Mouse (Mus musculus) retina, postnatal 1 day (tissue): ENCODE measurements around the gene Usp48.

ENCODE experiments used
- DNase-seq: peaks from one replicate; pipeline ENCODE4 v3.0.0-alpha.2; 2012

The Usp48 gene

DNA sequence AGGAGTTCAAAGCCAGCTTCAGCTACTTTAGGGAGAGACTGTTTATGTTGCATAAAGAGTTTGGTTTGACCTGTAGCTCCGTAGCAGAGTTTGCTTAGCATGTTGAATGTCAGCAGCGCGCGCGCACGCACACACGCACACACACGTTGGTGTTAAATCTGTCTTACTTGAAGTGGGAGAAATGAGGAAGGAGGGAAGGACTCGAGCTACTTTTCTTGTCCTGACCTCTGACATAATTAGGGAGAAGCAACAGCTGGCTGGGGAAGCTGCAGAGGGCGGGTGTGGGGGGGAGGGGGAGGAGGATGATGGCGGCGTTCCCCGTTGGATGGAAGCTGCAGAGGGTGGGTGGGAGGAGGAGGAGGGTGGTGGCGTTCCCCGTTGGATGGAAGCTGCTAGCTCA is 16.7 kb downstream of the Usp48 start:
- DNase-seq = no peak

DNA sequence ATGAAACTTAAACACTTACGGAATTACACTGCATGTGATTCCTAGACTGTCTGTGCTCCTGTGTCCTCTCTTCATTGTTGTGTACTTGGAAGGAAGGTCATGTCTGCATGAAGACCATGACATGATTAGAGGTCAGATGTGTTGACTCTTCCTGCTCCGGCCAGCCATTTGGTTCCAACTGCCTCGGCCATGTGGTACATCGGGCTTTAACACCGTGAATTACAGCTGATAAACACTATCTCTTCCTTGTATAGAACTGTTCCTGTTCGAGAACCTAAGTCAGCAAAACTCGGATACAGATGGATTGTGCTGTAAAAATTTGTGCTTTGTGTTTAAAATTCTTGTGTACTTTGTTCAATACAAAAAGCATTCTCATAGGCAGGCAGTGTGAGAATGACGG is 29.3 kb downstream of the Usp48 start:
- no peak for DNase-seq

DNA sequence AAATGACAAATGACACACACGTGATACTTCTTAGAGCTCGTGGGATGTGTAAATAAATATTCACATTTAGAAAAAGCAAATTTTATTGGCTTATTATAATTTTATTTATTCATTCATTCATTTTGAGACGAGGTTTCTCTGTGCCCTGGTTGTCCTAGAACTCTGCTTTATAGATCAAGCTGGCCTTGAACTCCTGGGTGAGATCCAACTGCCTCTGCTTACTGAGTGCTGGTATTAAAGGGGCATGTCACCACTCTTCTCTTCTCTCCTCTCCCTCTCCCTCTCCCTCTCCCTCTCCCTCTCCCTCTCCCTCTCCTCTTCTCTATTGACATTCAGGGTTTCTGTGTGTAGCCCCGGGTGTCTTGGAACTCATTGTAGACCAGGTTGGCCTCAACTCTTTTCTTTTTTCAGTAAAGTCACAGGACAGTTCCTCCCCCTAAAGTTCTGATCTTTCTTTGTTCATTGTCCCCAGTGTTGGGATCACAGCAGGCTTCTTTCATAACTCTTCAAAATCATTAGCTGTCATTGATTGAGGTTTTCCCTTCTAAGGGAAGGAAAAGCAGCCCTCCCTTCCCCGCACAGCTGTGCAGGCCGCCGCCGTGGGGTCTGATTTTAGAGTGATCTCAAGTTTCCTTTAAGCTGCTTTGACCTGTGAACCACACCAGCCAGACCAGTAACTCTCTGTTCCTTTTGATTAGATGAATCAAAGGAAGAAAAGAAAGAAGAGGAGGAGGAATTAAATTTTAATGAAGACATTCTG is 34.1 kb downstream of the Usp48 start:
- no peak for DNase-seq

DNA sequence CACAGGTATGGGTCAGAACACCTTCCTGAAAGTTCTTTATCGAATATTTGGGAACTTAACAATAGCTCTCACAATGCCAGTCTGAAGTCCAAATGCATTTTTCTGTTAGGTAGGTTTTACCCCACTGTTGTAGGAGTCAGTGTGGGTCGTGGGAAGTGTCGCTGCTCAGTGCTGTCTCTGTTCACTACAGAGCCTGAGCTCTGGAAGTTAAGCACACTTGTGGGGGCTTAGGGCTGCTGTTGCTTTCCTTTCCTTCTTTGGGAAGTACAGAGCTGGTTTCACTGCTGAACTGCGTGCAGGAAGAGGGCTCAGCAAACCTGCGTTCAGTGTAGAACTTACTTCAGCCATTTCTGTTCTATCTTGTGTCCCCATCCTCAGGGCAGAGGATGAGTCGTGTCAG is 34.8 kb downstream of the Usp48 start:
- DNase-seq = no peak

DNA sequence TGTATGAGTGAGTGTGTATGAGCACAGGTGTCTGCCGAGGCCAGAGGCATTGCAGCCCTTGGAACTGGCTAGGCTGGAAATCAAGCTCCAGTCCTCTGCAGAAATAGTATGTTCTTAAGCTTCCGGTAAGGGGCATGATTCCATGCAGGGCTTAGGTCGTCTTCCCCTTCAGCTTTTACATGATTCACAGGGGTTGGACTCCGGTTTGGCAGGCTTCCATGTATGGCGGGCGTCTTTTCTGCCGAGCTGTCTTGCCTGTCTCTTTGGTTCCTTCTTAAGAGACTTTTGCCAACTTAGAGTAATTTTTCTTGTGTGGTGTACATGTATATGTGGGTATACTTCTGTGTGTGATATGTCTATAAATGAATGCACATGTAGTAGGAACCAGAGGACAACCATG is 35.8 kb downstream of the Usp48 start:
- no peak for DNase-seq

DNA sequence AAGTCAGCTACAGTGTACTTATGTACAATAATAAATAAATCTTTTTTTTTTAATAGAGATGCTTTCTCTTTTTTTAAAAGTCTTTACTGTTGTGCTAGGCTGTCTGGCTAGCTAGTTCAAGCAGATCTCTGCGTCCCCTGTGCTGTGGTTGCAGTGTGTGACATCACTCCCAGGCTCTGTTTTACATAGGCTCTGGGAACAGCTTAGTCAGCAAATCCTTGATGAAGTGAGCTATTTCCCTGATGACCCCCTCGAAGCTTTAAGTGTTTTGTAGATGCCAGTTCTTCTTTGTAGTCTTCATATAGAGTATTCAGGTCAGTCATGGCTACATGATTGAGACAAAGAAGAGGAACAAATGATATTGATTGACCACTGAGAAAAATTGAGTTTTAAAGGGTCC is 36.6 kb downstream of the Usp48 start:
- no peak for DNase-seq

DNA sequence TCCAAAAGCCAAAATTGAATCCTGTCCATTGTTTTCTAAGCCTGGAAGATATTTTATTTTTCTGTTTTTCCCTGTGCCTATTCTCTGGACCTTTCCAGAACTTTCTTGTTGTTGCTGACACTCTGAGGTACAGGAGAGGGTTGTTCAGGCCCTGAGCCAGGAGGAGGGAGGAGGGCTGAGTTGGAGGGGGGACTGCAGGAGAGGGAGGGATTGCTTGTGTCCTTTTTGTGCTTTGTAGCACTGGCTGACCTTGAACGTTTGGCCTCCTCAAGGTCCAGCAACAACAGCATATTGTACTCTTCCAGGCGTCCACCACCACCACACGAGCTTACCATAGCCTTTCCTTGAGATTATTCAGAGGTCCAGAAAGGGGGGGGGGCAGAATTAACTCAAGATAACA is 38.0 kb downstream of the Usp48 start:
- DNase-seq = no peak

DNA sequence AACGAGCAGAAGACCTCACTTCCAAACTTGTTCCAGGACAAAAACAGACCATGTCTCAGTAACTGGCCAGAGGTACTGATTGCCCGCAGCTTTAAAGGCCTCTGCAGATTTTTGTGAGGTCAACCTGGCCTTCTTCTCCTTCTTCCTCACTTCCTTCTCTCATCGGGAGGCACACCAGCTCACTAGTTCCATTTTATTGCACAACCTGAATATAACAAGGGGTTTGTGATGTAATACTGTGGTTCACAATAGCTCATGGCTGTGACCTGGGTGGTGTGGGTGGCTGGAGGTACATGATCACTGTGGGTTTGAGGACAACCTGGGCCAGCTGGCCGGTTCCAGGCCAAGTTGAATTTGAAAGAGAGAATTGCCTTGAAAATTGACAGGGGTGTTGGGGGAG is 39.8 kb downstream of the Usp48 start:
- DNase-seq = no peak

DNA sequence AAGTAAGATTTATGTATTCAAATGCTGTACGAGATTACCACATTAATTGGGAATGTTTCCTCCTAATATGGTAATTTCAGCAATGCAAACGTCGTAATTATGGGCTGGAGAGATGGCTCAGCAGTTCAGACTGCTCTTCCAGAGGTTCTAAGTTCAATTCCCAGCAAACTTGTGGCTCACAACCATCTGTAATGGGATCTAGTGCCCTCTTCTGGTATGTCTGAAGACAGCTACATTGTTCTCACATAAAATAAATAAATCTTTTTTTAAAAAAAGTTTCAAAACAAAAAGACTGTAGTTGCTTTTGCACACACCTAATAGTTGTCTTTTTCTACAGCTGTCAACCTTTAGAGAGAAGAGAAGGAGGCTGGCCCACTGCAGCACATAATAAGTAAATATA is 43.0 kb downstream of the Usp48 start:
- no peak for DNase-seq

DNA sequence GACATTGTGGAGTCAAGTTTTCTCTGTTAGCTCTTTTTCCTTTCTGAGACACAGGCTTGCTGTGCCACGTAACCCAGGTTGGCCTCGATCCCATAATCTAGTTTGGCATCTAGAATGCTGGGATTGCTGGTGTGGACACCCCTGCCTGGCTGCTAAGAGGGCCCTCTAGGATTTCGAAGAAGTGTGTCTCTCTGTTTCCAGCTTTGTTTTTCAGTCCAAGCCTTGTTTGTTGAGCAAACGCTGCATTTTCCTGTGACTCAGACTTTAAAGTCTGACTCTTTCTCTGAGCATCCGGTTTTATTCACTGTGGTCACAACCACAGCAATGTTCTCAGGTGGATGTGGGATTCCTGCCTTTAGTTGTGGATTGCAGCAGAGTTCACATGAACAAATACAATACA is 48.0 kb downstream of the Usp48 start:
- DNase-seq = no peak

DNA sequence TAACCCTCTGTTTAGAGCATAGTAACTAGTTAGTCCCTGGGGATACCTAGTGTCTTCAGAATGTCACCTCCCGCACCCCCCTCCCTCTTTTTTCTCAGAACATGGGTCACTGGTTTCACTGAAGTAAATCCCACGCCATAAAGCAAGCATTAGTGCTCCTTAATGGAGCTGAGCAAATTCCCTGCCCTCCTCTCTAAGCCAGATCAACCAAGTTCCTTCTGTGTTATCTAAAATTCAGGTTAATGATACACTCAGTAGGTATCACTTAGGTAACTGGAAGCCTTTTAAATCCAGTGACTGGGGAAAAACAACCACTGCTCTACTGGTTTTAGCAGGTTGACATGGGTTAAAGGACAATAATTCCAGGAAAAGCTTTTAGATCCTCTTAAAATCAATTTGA is 48.5 kb downstream of the Usp48 start:
- DNase-seq = peak; percentile 25

DNA sequence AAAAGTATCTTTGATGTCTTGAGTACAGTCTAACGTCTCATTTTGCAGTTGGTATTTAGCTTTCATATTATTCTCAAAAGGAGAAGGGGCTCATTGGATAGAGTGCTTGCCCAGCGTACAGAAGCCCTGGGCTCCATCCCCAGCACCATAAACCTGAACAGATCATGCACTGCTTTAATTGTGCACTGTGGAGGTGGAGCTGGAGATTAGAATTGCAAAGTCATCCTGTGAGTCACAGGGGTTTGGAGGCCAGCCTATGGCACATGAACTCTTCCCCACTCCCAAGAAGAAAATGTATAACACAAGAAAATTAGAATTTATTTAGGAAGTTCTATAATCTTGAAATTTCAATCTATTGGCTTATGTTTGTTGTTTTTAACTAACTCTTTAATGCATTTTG is 49.9 kb downstream of the Usp48 start:
- no peak for DNase-seq

DNA sequence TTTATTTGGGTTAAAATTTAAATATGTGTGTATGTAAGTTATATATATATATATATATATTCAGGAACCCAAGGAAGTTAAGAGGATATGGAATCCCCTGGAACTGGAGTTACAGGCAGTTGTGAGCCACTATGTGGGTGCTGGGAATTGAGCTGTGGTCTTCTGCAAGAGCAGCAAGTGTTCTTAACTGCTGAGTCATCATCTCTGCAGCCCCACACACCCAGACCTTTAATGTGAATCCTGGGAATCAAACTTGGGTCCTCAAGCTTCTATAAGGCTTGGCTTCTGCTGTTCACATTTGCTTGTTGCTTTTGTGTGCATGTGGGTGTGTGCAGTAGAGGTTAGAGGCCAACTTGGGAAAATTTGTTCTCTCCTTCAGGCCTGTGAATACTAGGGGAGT is 52.7 kb downstream of the Usp48 start:
- no peak for DNase-seq

DNA sequence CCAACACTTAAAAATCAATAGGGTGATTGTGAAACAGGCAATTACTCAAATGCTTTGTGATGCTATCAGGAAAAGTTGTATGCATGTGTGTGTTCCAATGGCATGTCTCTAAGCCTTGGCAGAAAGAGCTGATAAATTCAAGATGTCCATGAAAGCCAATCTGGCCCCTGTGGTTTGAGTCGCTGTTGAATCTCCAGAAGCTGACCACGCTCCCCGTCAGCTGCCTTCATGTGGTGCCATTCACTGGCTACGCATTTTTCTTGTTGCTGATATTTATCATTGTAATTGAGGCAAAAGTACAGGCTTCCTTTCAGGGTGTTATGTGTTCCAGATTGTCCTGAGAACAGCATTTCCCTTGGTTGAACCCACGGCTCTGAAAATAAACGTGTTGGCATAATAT is 54.1 kb downstream of the Usp48 start:
- DNase-seq = no peak

DNA sequence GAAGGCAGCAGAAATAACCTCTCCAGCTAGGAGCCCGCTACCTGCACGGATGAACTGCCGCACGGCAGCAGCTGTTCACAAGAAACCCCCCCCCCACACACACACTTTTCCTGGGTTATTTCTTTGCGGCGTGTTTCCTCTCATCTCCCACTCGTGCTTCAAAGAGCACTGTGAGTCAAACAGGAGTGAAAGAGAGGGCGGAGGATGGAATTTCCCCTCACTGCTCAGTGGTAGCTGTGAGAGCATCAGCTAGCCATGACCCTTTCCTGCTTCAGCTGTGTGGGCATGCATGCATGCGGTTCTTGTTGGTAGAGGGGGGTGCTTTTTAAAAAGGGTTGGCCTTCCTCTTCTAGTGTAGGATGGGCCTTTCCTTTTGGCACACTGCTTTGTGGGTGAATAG is 54.7 kb downstream of the Usp48 start:
- no peak for DNase-seq

DNA sequence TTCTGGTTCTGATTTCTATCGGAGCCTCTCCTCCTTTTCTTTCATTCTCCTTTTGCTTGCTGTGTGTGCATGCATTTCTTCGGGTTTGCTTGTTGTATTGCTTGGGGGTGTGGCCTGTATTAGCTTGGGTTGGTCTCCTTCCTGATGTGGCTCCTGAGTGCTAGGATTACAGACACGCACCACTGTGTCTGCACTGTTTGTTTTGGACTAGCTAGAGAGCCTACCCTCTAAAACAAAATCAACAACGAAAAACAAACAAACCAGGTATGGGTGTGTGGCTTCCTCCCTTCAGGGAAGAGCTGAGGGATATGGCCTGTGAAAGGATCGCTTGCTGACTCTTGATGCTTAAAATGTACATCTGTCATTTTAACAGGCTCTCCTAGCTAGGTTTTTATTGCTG is 57.4 kb downstream of the Usp48 start:
- DNase-seq = no peak

DNA sequence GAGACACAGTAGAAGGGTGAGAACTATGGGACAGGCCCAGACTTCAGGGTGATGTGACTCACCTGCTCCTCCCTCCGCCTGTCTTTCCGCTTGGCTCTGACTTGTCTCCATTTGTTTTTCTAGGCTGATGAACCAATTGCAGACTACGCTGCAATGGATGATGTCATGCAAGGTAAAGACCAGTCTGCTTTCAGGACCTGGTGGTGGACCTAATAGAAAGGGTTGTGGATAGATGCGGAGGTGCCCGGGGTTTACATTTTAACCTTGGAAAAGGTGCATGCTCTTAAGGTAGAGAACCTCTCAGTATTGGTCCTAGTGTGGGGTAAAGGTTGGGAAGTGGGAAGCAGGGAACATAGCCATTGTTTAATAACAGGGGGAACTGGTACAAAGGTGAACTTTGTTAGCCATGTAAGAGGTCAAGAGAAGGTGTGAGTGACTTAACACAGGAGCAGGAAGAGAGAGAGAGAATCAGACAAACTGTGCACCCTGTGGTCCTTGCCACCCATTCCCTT is 59.3 kb downstream of the Usp48 start:
- DNase-seq = no peak

DNA sequence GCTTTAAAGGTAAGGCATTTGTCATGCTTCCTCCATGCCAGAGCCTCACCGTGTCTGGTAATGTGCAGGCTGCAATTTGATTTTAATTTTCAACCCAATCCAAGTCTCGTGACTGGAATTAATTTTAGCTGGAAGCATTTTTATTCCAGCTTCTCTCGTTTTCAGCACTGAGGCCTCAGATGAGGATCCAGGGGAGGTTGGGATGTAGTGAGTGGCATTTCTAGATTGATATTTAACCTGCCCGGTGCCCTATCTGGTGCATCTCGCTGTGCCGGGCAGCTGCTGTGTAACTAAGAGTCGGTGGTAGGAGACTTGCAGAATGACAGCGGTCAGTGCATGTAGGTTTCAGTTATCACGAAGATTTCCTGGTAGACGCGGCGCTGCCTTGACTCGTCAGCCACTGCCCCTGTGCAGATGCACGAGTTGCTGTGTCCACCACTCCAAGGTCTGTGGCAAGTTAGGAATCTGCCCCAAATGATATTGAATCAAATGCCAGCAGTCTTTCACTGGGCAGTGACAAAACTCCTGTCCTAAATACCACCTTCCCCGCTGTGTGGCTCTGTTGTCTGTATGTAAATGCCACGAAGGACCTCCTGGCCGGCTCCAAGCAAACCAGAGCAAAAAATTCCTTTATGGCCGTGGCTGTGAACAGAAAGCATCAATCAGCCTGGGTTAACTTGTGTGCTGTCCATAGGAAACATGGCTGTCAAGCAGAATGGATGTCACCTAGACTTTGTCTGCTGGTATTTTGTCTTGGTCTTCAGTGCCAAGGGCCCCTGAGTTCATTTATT is 61.9 kb downstream of the Usp48 start:
- DNase-seq = no peak

DNA sequence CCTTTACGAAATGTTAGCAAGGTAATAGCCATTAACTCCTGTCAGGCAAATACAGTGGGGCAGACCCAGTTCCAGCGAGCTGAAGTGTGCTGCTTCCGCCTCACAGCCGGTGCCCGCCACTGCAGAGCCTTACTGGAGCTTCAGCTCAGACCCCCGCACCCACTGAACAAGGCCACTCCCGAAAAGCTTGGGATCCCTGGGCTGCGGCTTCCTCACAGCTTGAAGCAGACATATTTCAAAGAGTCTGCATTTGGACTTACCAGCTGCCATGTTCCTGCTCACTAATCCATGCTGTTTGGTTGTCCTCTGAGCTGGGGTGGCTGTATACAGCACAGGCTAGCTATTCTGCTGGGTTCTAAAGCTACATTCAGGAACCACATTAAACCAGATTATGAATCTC is 64.1 kb downstream of the Usp48 start:
- DNase-seq = no peak

DNA sequence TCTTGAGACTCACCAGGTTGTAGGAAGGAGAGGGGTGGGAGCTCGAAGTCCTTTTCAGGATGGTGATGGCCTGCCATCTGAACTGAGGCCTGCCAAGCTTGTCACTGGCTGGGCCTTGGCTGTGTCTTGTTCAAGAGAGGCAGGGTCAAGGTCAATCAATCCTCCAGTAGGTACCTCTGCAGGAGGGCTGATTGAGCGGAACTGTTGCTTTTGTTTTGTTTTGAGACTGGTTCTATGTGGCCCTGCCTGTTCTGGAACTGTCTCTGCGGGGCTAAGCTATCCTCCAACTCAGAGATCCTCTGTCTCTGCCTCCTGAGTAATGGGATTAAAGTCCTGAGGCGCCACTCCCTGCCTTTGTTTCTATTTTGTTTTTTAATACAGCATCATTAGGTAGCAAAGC is 66.0 kb downstream of the Usp48 start:
- DNase-seq = no peak

DNA sequence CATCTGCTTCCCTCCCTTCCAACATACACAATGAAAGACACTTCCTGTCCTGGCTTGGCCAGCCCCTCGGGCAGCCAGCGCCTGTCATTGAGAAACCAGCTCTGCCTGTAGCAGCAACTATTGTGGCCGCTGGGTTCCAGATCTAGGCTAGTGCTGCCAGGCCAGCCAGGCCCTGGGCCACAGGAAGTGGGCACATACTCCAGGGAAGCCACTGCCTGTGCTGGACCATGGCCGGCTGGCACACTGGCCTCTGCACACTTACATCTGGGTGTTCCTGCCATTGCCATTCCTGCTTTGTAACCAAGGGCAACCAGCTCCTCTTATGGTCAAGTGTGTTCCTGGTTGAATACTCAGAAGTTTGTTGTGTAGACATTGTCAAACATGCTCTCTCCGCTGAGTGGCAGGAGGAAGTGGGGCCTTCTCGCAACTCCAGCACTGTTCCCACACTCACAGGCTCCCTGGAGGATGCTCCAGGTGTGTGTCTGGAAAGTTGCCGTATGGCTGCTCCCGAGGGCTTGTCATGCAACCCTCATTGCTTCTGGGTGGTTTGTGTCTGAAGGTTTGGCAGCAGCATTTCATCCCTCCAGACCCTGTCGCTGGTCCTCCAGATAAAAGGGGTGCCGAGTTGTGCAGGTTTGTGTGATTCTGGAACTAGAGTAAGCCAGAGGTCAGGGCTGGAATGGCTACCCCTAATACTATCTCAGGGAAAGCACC is 67.0 kb downstream of the Usp48 start:
- peak; percentile 43 for DNase-seq

DNA sequence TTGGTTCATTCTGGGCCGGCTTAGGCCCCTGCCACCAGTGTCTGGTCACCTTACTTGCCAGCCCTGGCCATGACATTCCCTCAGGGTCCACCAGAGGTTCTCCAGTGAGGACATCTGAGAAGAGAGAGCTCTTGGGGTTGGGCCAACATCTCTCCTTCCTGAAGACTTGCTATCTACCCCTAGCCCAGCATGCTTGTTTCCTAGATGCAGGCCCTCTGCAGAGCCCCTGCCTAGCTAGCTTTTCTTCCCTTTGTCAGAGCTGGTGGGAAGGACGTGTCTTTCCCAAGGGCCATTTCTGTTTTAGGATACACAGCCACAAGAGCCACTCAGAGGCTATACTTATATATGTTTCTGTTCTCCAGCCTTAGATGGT is 67.5 kb downstream of the Usp48 start:
- peak; percentile 65 for DNase-seq

DNA sequence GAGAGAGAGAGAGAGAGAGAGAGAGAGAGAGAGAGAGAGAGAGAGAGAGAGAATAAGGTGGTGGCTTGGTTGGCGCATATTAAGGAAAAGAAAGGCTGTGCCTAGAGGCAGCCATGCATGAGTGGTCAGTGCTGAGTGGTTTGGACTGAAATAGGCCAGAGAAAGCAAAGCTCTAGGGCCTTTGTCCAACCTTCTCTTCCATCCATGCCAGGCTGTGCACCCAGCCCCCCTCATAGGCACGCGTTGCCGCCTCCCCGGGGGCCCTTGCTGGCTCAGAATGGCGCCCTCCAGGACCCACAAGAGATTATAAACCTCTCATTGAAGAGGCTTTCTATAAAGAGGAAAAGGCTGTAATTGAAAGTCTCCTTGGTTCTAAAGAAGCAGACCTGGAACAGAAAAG is 68.0 kb downstream of the Usp48 start:
- DNase-seq = peak; percentile 95

DNA sequence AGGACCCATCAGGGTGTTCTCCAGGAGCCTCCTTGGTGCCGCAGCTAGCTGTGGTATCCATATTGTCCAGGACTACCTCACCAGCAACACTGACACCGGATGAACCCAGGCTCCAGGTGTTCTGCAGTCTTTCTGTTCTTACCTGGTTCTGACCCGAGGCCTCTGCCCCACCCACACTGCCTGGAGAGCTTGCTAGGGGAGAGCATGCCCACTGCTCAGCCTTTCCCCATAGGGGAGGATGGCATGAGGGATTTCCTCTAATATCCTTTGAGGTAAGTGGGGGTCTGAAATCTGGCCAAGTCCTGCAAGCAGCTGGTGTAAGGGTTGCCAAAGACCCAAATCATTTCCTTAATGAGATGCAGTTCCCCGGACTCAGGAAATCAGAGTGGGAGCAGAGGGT is 69.9 kb downstream of the Usp48 start:
- no peak for DNase-seq
